Mouse (Mus musculus) liver, embryonic 11.5 days (tissue): ENCODE results near the gene Nde1. TPM values are rescaled to one million over a fixed set of nuclear protein-coding genes. Genes with fewer than 3 reads are reported as not detected.
A peak's percentile ranks its signal among the peaks of the same experiment; 100 is the strongest.

Source experiments
- ATAC-seq: fragments of 200-750 bp; cut with Nextera tagmentation; replicated peaks from 2 replicates; pipeline ENCODE4 v1.8.0; 2017; ENCODE audit warnings: moderate number of reproducible peaks, mild to moderate bottlenecking, moderate TSS enrichment, moderate library complexity; ENCODE audit not compliant: low FRiP score
- DNase-seq: peaks from one replicate; pipeline ENCODE4 v3.0.0-alpha.2; 2017; ENCODE audit warnings: low spot score
- H3K27ac ChIP-seq: fragments of 300-500 bp; sonication (generic); 2 replicates; pipeline ENCODE4 v1.5.1; 2014; ENCODE audit warnings: mild to moderate bottlenecking, low read depth, low read length, control low read depth
- H3K27me3 ChIP-seq: fragments of 300-500 bp; sonication (generic); replicated peaks from 2 replicates; pipeline ENCODE4 v1.6.1; 2014; ENCODE audit warnings: low read length, mixed read lengths; ENCODE audit not compliant: control insufficient read depth, insufficient read depth
- H3K36me3 ChIP-seq: fragments of 300-500 bp; sonication (generic); 2 replicates; pipeline ENCODE4 v1.6.1; 2014; ENCODE audit warnings: mild to moderate bottlenecking, low read length, moderate library complexity, mixed read lengths; ENCODE audit not compliant: control insufficient read depth, insufficient read depth
- H3K4me1 ChIP-seq: fragments of 300-500 bp; sonication (generic); replicated peaks from 2 replicates; pipeline ENCODE4 v1.6.1; 2014; ENCODE audit warnings: low read length, mixed read lengths; ENCODE audit not compliant: control insufficient read depth, insufficient read depth
- H3K4me2 ChIP-seq: fragments of 300-500 bp; sonication (generic); 2 replicates; pipeline ENCODE4 v1.6.1; 2014; ENCODE audit warnings: mild to moderate bottlenecking, control low read depth, moderate library complexity
- H3K4me3 ChIP-seq: fragments of 300-500 bp; sonication (generic); 2 replicates; pipeline ENCODE4 v1.5.1; 2014; ENCODE audit warnings: low read depth, low read length, control low read depth
- H3K9ac ChIP-seq: fragments of 300-500 bp; sonication (generic); 2 replicates; pipeline ENCODE4 v1.6.1; 2014; ENCODE audit warnings: low read depth, low read length, control low read depth
- H3K9me3 ChIP-seq: fragments of 300-500 bp; sonication (generic); 2 replicates; pipeline ENCODE4 v1.6.1; 2016; ENCODE audit warnings: low read length, inconsistent platforms, mixed read lengths; ENCODE audit not compliant: control insufficient read depth
- WGBS: fragments of 180-500 bp; shearing (Covaris S2); extraction: QIAGEN DNeasy Blood & Tissue Kit; methylation state at CpG from one replicate; pipeline ENCODE4 v1.1.7; 2014; 5-methylcytosine and 5-hydroxymethylcytosine counted together
- polyA plus RNA-seq: library from polyadenylated mRNA; unstranded; fragments of >200 nt; fragmentation: Nextera tagmentation; extraction: Ambion mirVana; gene quantifications from 2 replicates; pipeline ENCODE4 v1.2.1, GENCODE M21; 2014

Nde1 gene
- polyA plus RNA-seq, 1 experiment from 2014 or later, result 78.2 TPM

DNA sequence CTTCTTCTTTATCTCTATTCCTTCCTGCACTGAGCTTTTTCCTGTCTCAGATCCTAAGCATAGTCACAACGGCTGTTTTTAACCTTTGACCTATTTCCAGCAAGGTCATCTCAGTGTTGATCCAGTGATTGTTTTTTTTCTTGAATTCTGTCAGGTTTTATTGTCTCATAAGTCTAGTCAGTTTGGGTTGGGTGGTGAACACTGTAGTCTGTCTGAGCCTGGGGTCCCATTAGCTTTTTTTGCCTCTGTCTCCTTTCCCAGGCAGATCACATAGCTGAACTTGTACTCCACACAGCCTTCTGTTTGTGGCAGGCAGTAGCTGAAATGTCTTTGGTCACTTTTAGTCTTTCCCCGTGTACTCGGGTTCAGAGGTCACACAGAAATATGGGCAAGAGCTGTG is 15.0 kb downstream of the Nde1 start:
- Histone ChIP-seq H3K4me1 (peaks cover 6% of the 10 kb centered on the region; the same call in 1 of the 2 replicates), H3K36me3 (peaks cover 60% of the 10 kb centered on the region), H3K9ac (no peak overlapping the region), H3K4me2 (no peak overlapping the region), H3K4me3 (no peak overlapping the region), H3K9me3 (no peaks in the 10 kb centered on the region), H3K27ac (no peak overlapping the region), H3K27me3 (no peaks in the 10 kb centered on the region)
- 36% methylated on average over 3 of the region's 3 CpGs for WGBS
- DNase-seq, result no peak
- ATAC-seq, result peak; percentile 40; the same call in 1 of the 2 replicates

DNA sequence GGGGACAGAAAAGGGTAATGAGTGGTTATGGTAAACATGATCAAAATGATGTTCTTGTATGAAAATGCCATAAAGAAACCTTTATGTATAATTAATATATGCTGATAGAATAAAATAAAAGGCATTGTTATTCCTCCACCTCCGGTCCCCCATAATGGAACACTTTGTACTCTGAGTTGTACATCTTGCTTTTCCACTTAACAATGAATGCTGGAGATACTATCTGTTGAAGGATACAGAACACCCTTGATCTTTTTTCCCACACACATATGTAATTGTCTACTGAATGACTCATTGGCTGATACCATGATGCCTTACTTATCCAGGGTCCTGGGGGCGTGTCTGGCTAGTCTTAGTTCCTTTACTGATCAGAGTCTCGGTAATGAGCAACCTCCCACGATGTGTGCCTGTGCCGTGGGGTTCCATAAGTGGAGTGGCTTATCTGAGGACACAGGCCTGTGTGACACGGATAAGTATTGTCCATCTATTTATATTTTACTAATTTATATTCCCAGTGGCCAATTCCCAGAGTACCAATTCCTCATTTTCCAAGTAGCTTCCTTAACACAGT is 17.2 kb downstream of the Nde1 start:
- no peaks in the 10 kb centered on the region for H3K9me3 ChIP-seq
- H3K36me3 ChIP-seq, result peaks cover 55% of the 10 kb centered on the region
- H3K4me3 ChIP-seq, result no peak overlapping the region
- H3K9ac ChIP-seq, result no peak overlapping the region
- WGBS, result 69% methylated on average over 6 of the region's 6 CpGs
- no peak overlapping the region for H3K4me2 ChIP-seq
- ATAC-seq, result no peak
- no peaks in the 10 kb centered on the region for H3K27me3 ChIP-seq
- peaks cover 6% of the 10 kb centered on the region; the same call in 1 of the 2 replicates for H3K4me1 ChIP-seq
- no peak overlapping the region for H3K27ac ChIP-seq
- no peak for DNase-seq

- ATAC-seq (no peak), DNase-seq (no peak)
- Histone ChIP-seq H3K9ac (no peak overlapping the region), H3K27me3 (no peaks in the 10 kb centered on the region), H3K4me2 (no peak overlapping the region), H3K36me3 (peaks cover 54% of the 10 kb centered on the region), H3K4me1 (peaks cover 5% of the 10 kb centered on the region; the same call in 1 of the 2 replicates), H3K27ac (no peak overlapping the region), H3K9me3 (no peaks in the 10 kb centered on the region), H3K4me3 (no peak overlapping the region)
- WGBS, result 84% methylated on average over 5 of the region's 5 CpGs
These were observed 19.3 kb downstream of the Nde1 start for GRCm38 (mm10) chr16:14182360-14182759.

DNA sequence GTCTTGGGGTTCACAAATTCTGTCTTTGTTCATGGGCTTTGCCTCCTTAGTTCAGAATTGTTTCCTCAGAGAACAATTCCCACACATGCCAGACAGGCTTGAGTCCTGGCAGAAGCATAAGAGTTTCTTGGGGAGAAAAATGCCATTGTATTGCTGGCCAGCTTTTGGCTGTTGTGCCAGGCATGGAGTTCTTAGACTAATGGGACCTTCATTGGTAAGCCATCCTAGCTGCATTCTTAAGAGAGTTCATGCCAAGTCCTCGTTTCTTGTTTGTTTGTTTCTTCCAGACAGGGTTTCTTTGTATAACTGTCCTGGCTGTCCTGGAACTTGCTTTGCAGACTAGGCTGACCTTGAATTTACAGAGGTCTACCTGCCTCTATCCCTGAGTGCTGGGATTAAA is 20.8 kb downstream of the Nde1 start:
- Histone ChIP-seq H3K4me2 (no peak overlapping the region), H3K36me3 (peaks cover 57% of the 10 kb centered on the region), H3K9me3 (no peaks in the 10 kb centered on the region), H3K4me3 (no peak overlapping the region), H3K4me1 (no peaks in the 10 kb centered on the region), H3K27ac (no peak overlapping the region), H3K9ac (no peak overlapping the region), H3K27me3 (no peaks in the 10 kb centered on the region)
- ATAC-seq, result no peak
- WGBS, result 67% methylated on average over 1 of the region's 1 CpGs
- DNase-seq, result no peak

- Histone ChIP-seq H3K9ac (no peak overlapping the region), H3K27me3 (no peaks in the 10 kb centered on the region), H3K36me3 (peaks cover 65% of the 10 kb centered on the region), H3K9me3 (no peaks in the 10 kb centered on the region), H3K4me2 (no peak overlapping the region), H3K4me1 (no peaks in the 10 kb centered on the region), H3K27ac (no peak overlapping the region), H3K4me3 (no peak overlapping the region)
- DNase-seq (no peak), ATAC-seq (no peak)
- 88% methylated on average over 5 of the region's 5 CpGs for WGBS
These were observed 22.4 kb downstream of the Nde1 start for GRCm38 (mm10) chr16:14185516-14185915.

GRCm38 (mm10) chr16:14194164-14194950 is 31.3 kb downstream of the Nde1 start:
- Histone ChIP-seq H3K27me3 (no peaks in the 10 kb centered on the region), H3K36me3 (peaks cover 19% of the 10 kb centered on the region), H3K9me3 (no peaks in the 10 kb centered on the region), H3K27ac (no peak overlapping the region), H3K9ac (no peak overlapping the region), H3K4me1 (no peaks in the 10 kb centered on the region), H3K4me3 (no peak overlapping the region), H3K4me2 (no peak overlapping the region)
- 74% methylated on average over 9 of the region's 9 CpGs for WGBS
- DNase-seq, result no peak
- ATAC-seq, result no peak

DNA sequence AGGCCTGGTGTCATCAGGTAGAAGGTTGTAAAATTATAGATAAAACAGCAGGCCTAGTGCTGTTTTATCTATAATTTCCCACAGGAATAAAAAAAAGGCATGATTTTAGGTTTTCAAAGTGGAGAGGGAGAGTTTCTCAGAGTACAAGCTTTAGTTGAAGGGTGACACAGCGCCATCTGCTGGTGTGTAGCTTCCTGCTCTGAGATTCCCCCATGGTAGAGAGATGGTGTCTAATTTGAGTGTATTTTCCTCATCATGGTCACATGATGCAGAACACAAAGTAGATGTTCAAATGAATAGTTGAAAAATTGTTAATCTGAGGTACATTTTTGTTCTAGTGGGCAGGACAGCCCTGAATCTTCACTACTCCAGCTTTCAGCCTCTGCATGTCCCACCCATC is 32.4 kb downstream of the Nde1 start:
- 23% methylated on average over 1 of the region's 1 CpGs for WGBS
- no peak for ATAC-seq

DNA sequence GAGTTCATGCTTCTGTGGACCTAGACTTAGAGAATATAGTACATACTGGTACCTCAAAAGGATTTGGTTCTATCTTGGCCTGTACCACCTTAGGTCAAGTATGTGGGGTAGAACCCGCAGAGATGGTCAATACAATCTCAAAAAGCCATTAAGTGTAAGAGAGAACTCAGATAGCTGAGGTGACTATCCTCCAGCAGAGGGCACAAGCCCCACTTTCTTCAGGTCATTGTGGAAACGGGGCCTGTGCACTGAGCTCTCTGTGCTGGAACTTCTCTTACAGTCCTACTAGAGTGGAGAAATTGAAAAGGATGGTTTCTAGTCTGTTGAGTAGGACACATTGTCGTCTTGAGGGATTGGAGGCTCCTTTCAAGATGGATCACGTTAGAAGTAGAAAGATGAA is 35.7 kb downstream of the Nde1 start:
- no peak overlapping the region for H3K4me2 ChIP-seq
- no peaks in the 10 kb centered on the region for H3K36me3 ChIP-seq
- H3K4me3 ChIP-seq, result no peak overlapping the region
- ATAC-seq (no peak), DNase-seq (no peak)
- H3K27me3 ChIP-seq, result no peaks in the 10 kb centered on the region
- H3K27ac ChIP-seq, result no peak overlapping the region
- 71% methylated on average over 4 of the region's 4 CpGs for WGBS
- H3K9me3 ChIP-seq, result no peaks in the 10 kb centered on the region
- H3K4me1 ChIP-seq, result no peaks in the 10 kb centered on the region
- no peak overlapping the region for H3K9ac ChIP-seq

More for the DNA sequence above, 32.4 kb downstream of the Nde1 start:
- no peaks in the 10 kb centered on the region for H3K27me3 ChIP-seq
- no peak overlapping the region for H3K4me3 ChIP-seq
- no peak overlapping the region for H3K9ac ChIP-seq
- no peak overlapping the region for H3K4me2 ChIP-seq
- H3K4me1 ChIP-seq, result no peaks in the 10 kb centered on the region
- peaks cover 10% of the 10 kb centered on the region; the same call in 1 of the 2 replicates for H3K36me3 ChIP-seq
- H3K27ac ChIP-seq, result no peak overlapping the region
- DNase-seq, result no peak
- no peaks in the 10 kb centered on the region for H3K9me3 ChIP-seq

GRCm38 (mm10) chr16:14215156-14215555 is 52.1 kb downstream of the Nde1 start:
- H3K4me2 ChIP-seq, result no peak overlapping the region
- no peaks in the 10 kb centered on the region for H3K36me3 ChIP-seq
- no peaks in the 10 kb centered on the region for H3K4me1 ChIP-seq
- no peaks in the 10 kb centered on the region for H3K27me3 ChIP-seq
- 82% methylated on average over 3 of the region's 3 CpGs for WGBS
- H3K4me3 ChIP-seq, result no peak overlapping the region
- DNase-seq (no peak), ATAC-seq (no peak)
- no peaks in the 10 kb centered on the region for H3K9me3 ChIP-seq
- H3K9ac ChIP-seq, result no peak overlapping the region
- H3K27ac ChIP-seq, result no peak overlapping the region
